Mouse (Mus musculus) testis, adult 10 weeks (tissue): ENCODE data around the gene Hsf2bp. TPM values are rescaled to one million over a fixed set of nuclear protein-coding genes. Genes with fewer than 3 reads are reported as not detected.

Experiments
- polyA plus RNA-seq: library from polyadenylated mRNA; stranded (reverse); fragments of 350-450 nt; fragmentation: Illumina TruSeq; extraction: RNeasy Lipid Tissue Mini Kit (QIAGEN cat#74804); gene quantifications from one replicate; pipeline ENCODE4 v1.2.3, GENCODE M21; 2014; ENCODE audit warnings: low read depth, low replicate concordance

The Hsf2bp gene
- polyA plus RNA-seq: 40.0 TPM

GRCm38 (mm10) chr17:32035609-32036508 lies at the start of gene Hsf2bp, which contains the start of gene Rrp1b:
Gene Hsf2bp, minus strand, starts transcription at chr17:32036349.
Gene Rrp1b, plus strand, starts transcription at chr17:32036100.

Other genes with a start within 250 kb of the Hsf2bp start
- gene Sik1, start 180.5 kb downstream of the Hsf2bp start, polyA plus RNA-seq: 12.3 TPM
- gene Rrp1b, start 249 bp downstream of the Hsf2bp start, polyA plus RNA-seq: 3.0 TPM
- 0.07 TPM for gene Notch3, start 130.5 kb upstream of the Hsf2bp start, polyA plus RNA-seq
- not detected for gene Ephx3, start 153.2 kb upstream of the Hsf2bp start, polyA plus RNA-seq
- gene Brd4, start 248.4 kb upstream of the Hsf2bp start, polyA plus RNA-seq: 12.1 TPM